Mouse (Mus musculus): ENCODE data around the gene Ift122.

DNA sequence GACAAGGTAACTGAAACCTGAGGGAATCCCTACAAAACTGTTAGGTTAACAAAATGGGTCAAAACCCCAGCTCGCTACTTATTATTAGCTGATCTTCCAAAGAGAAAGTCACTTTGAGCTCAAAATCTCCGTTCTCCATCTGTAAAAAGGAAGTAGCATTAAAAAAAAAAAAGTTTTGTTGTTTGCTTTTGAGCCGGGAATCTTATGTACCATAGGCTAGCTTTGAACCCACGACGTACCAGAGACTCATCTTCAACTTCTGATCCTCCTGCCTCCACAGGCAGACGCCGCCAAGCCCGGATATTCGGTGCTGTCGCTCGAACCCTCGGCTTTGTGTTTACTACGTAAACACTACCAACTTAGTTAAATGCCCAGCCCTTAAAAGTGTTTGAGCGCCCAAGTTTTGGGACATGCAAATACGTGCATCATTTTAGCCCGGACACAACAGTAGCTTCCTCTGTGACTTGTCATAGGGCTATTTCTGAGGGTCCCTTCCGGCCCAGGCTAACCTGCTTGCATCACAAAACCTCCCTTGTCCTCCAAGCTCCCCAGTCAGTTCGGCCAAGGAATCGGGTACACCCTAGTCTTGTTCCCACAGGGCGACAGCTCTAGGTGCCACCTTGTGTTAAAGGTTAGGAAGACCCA is 702 bp upstream of the Ift122 start:
- TF ChIP-seq MAX (IDR thresholded peaks at IDR 0.05; ENCODE audit: low read depth) (no peak), POLR2A (IDR thresholded peaks at IDR 0.05; ENCODE audit: insufficient read length, low read depth) (no peak)

All from myocyte (in vitro differentiated cells).